Mouse (Mus musculus): ENCODE results near the gene Angptl8. TPM values are rescaled to one million over a fixed set of nuclear protein-coding genes. Genes with fewer than 3 reads are reported as not detected.
A peak's percentile ranks its signal among the peaks of the same experiment; 100 is the strongest.
"Not testable (repeated sequence)": the region's sequence is repeated elsewhere in the genome, so short reads cannot be mapped to it uniquely, and the experiment has no call there.

The Angptl8 gene
- 0.46 and 0.72 TPM in 2 replicates for polyA plus RNA-seq (2015; fragmentation: Nextera tagmentation; extraction: Ambion mirVana)

- H3K9me3 ChIP-seq, result no peaks in the 10 kb centered on the region
- no peak within 1 kb of the TSS for H3K4me2 ChIP-seq
- no peak within 1 kb of the TSS; the same call in 1 of the 2 replicates for H3K9ac ChIP-seq
- no peak for ATAC-seq (ENCODE audit: low read depth)
- H3K4me3 ChIP-seq, result no peak within 1 kb of the TSS
- 59% methylated on average over 15 of the region's 15 CpGs for WGBS
- no peaks in the 10 kb centered on the region for H3K4me1 ChIP-seq (replicated peaks)
- H3K27me3 ChIP-seq, result no peaks in the 10 kb centered on the region
- no peak within 1 kb of the TSS for H3K27ac ChIP-seq (replicated peaks)
- no peaks in the 10 kb centered on the region for H3K36me3 ChIP-seq
Measured at GRCm38 (mm10) chr9:21835258-21835912, at the start of gene Angptl8. Angptl8 (plus strand) TSS chr9:21835510.

GRCm38 (mm10) chr9:21786309-21786708, 49.0 kb upstream of the Angptl8 start:
- ATAC-seq (ENCODE audit: low read depth); H3K27me3 ChIP-seq; H3K4me2 ChIP-seq; H3K4me3 ChIP-seq; H3K9ac ChIP-seq; H3K36me3 ChIP-seq; H3K9me3 ChIP-seq; H3K27ac ChIP-seq (replicated peaks): not testable (repeated sequence)
- 68% methylated on average over 2 of the region's 2 CpGs for WGBS
- peaks cover 13% of the 10 kb centered on the region; the same call in 1 of the 2 replicates for H3K4me1 ChIP-seq (replicated peaks)

- H3K9me3 ChIP-seq, result no peaks in the 10 kb centered on the region
- H3K4me2 ChIP-seq, result peak overlapping the region; percentile 9; the same call in 1 of the 2 replicates
- H3K27me3 ChIP-seq, result no peaks in the 10 kb centered on the region
- no peak overlapping the region for H3K4me3 ChIP-seq
- peak; percentile 59 for ATAC-seq (ENCODE audit: low read depth)
- H3K27ac ChIP-seq (replicated peaks), result no peak overlapping the region
- peaks cover 18% of the 10 kb centered on the region for H3K4me1 ChIP-seq (replicated peaks)
- WGBS, result 4% methylated on average over 6 of the region's 6 CpGs
- no peaks in the 10 kb centered on the region for H3K36me3 ChIP-seq
- no peak overlapping the region for H3K9ac ChIP-seq
Measured at GRCm38 (mm10) chr9:21786906-21787305, 48.4 kb upstream of the Angptl8 start.

- no peak for ATAC-seq (ENCODE audit: low read depth)
- Histone ChIP-seq H3K27ac (replicated peaks) (no peak overlapping the region), H3K36me3 (no peaks in the 10 kb centered on the region), H3K4me3 (no peak overlapping the region), H3K4me2 (no peak overlapping the region), H3K9ac (no peak overlapping the region), H3K27me3 (no peaks in the 10 kb centered on the region), H3K9me3 (no peaks in the 10 kb centered on the region), H3K4me1 (replicated peaks) (peaks cover 26% of the 10 kb centered on the region)
- 80% methylated on average over 5 of the region's 5 CpGs for WGBS
Measured at GRCm38 (mm10) chr9:21787654-21788053, 47.7 kb upstream of the Angptl8 start.

GRCm38 (mm10) chr9:21788234-21788633, 47.1 kb upstream of the Angptl8 start:
- Histone ChIP-seq H3K4me3 (no peak overlapping the region), H3K4me2 (no peak overlapping the region), H3K9me3 (no peaks in the 10 kb centered on the region), H3K36me3 (no peaks in the 10 kb centered on the region), H3K27me3 (no peaks in the 10 kb centered on the region), H3K4me1 (replicated peaks) (peaks cover 31% of the 10 kb centered on the region), H3K27ac (replicated peaks) (no peak overlapping the region), H3K9ac (no peak overlapping the region)
- no peak for ATAC-seq (ENCODE audit: low read depth)
- WGBS, result 59% methylated on average over 9 of the region's 9 CpGs

GRCm38 (mm10) chr9:21791861-21792260, 43.4 kb upstream of the Angptl8 start:
- H3K4me3 ChIP-seq, result no peak overlapping the region
- no peaks in the 10 kb centered on the region for H3K9me3 ChIP-seq
- H3K27me3 ChIP-seq, result no peaks in the 10 kb centered on the region
- no peak overlapping the region for H3K4me2 ChIP-seq
- H3K9ac ChIP-seq, result no peak overlapping the region
- peaks cover 46% of the 10 kb centered on the region for H3K4me1 ChIP-seq (replicated peaks)
- H3K27ac ChIP-seq (replicated peaks), result 0 out of 2 replicates have a peak overlapping the region, but pooled peaks have one; percentile 3
- WGBS, result 73% methylated on average over 8 of the region's 8 CpGs
- no peak for ATAC-seq (ENCODE audit: low read depth)
- H3K36me3 ChIP-seq, result peaks cover 14% of the 10 kb centered on the region; the same call in 1 of the 2 replicates

- 39% methylated on average over 8 of the region's 8 CpGs for WGBS
- peaks cover 14% of the 10 kb centered on the region; the same call in 1 of the 2 replicates for H3K36me3 ChIP-seq
- 0 out of 2 replicates have a peak, but pooled peaks cover 1% of the 10 kb centered on the region for H3K27me3 ChIP-seq
- peak overlapping the region; percentile 49 for H3K27ac ChIP-seq (replicated peaks)
- H3K4me3 ChIP-seq, result no peak overlapping the region
- H3K9ac ChIP-seq, result no peak overlapping the region
- H3K9me3 ChIP-seq, result no peaks in the 10 kb centered on the region
- peak overlapping the region; percentile 17 for H3K4me2 ChIP-seq
- peaks cover 47% of the 10 kb centered on the region for H3K4me1 ChIP-seq (replicated peaks)
- peak; percentile 74 for ATAC-seq (ENCODE audit: low read depth)
Measured at GRCm38 (mm10) chr9:21792644-21793043, 42.7 kb upstream of the Angptl8 start.

- H3K4me1 ChIP-seq (replicated peaks), result peaks cover 49% of the 10 kb centered on the region
- not testable (repeated sequence) for H3K27ac ChIP-seq (replicated peaks); H3K4me3 ChIP-seq; H3K9ac ChIP-seq; H3K27me3 ChIP-seq; H3K9me3 ChIP-seq; ATAC-seq (ENCODE audit: low read depth); H3K4me2 ChIP-seq
- 96% methylated on average over 6 of the region's 6 CpGs for WGBS
- H3K36me3 ChIP-seq, result peaks cover 14% of the 10 kb centered on the region; the same call in 1 of the 2 replicates
Measured at GRCm38 (mm10) chr9:21793507-21793906, 41.8 kb upstream of the Angptl8 start.

GRCm38 (mm10) chr9:21794344-21794834, 40.9 kb upstream of the Angptl8 start:
- H3K9me3 ChIP-seq, result no peaks in the 10 kb centered on the region
- H3K4me3 ChIP-seq, result no peak overlapping the region
- peaks cover 52% of the 10 kb centered on the region for H3K4me1 ChIP-seq (replicated peaks)
- H3K27me3 ChIP-seq, result peaks cover 5% of the 10 kb centered on the region; the same call in 1 of the 2 replicates
- H3K9ac ChIP-seq, result no peak overlapping the region
- H3K4me2 ChIP-seq, result no peak overlapping the region
- H3K36me3 ChIP-seq, result peaks cover 14% of the 10 kb centered on the region; the same call in 1 of the 2 replicates
- ATAC-seq (ENCODE audit: low read depth), result no peak
- WGBS, result 95% methylated on average over 18 of the region's 18 CpGs
- no peak overlapping the region for H3K27ac ChIP-seq (replicated peaks)

- Histone ChIP-seq H3K36me3 (peaks cover 14% of the 10 kb centered on the region; the same call in 1 of the 2 replicates), H3K9me3 (no peaks in the 10 kb centered on the region), H3K27ac (replicated peaks) (no peak overlapping the region), H3K4me1 (replicated peaks) (peaks cover 52% of the 10 kb centered on the region), H3K4me2 (no peak overlapping the region), H3K4me3 (no peak overlapping the region), H3K9ac (no peak overlapping the region), H3K27me3 (peaks cover 5% of the 10 kb centered on the region; the same call in 1 of the 2 replicates)
- ATAC-seq (ENCODE audit: low read depth), result no peak
- 97% methylated on average over 25 of the region's 25 CpGs for WGBS
Measured at GRCm38 (mm10) chr9:21794925-21795324, 40.4 kb upstream of the Angptl8 start.

- WGBS, result 74% methylated on average over 5 of the region's 5 CpGs
- no peak overlapping the region for H3K9ac ChIP-seq
- no peaks in the 10 kb centered on the region for H3K9me3 ChIP-seq
- H3K4me2 ChIP-seq, result peak overlapping the region; percentile 76
- peaks cover 52% of the 10 kb centered on the region for H3K4me1 ChIP-seq (replicated peaks)
- H3K4me3 ChIP-seq, result no peak overlapping the region
- no peak overlapping the region for H3K27ac ChIP-seq (replicated peaks)
- H3K27me3 ChIP-seq, result peaks cover 5% of the 10 kb centered on the region; the same call in 1 of the 2 replicates
- ATAC-seq (ENCODE audit: low read depth), result no peak
- H3K36me3 ChIP-seq, result peaks cover 14% of the 10 kb centered on the region; the same call in 1 of the 2 replicates
Measured at GRCm38 (mm10) chr9:21795579-21795978, 39.7 kb upstream of the Angptl8 start.

- Histone ChIP-seq H3K4me1 (replicated peaks) (peaks cover 52% of the 10 kb centered on the region), H3K9me3 (no peaks in the 10 kb centered on the region), H3K27ac (replicated peaks) (peak overlapping the region; percentile 55; the same call in 1 of the 2 replicates), H3K36me3 (peaks cover 14% of the 10 kb centered on the region; the same call in 1 of the 2 replicates), H3K27me3 (peaks cover 5% of the 10 kb centered on the region; the same call in 1 of the 2 replicates), H3K9ac (peak overlapping the region; percentile 22; the same call in 1 of the 2 replicates), H3K4me2 (peak overlapping the region; percentile 76), H3K4me3 (no peak overlapping the region)
- WGBS, result 70% methylated on average over 3 of the region's 3 CpGs
- no peak for ATAC-seq (ENCODE audit: low read depth)
Measured at GRCm38 (mm10) chr9:21796259-21796658, 39.1 kb upstream of the Angptl8 start.
